Mouse (Mus musculus) thymus, postnatal 4 days (tissue): Measurements from ENCODE around the gene Rps18.
"Not testable (repeated sequence)": the region's sequence is repeated elsewhere in the genome, so short reads cannot be mapped to it uniquely, and the experiment has no call there.

ENCODE experiments used
- DNase-seq: peaks from one replicate; pipeline ENCODE4 v3.0.0; 2021

The Rps18 gene

DNA sequence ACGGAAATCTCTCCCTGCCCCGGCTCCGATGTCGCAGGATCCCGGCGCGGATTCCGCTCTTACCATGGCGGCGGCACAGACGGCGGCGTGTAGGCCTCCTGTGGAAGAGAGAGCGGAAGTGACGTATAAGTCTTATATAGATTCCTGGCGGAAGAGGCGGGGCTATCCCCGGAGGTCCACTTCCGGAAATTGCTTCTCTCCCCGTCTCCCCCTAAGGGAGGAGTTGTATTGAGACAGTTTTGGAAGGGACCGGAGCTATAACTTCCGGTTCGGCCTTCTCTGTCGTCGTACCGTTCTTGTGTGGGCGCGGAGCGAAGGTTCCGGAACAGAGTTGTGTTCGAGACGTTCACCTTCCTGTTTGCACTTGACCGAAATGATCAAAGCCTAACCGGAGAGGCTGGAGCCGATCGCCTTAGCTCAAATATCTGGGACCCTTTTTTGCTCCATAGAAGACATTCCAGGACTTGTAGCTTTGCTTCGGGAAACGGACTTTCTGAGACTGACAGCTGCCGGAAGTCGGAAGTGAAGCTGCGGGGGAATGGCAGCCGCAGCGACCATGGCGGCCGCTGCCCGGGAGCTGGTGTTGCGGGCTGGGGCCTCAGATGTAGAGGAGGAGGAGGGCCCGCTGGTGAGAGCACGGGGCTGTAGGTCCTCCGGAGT, at the start of gene Rps18, which contains the start of gene Vps52:
Rps18 (minus strand) TSS at position 447 of the 660 bp plus-strand sequence.
Vps52 (plus strand) TSS at position 258 of the 660 bp plus-strand sequence.
- peak; percentile 94 for DNase-seq

DNA sequence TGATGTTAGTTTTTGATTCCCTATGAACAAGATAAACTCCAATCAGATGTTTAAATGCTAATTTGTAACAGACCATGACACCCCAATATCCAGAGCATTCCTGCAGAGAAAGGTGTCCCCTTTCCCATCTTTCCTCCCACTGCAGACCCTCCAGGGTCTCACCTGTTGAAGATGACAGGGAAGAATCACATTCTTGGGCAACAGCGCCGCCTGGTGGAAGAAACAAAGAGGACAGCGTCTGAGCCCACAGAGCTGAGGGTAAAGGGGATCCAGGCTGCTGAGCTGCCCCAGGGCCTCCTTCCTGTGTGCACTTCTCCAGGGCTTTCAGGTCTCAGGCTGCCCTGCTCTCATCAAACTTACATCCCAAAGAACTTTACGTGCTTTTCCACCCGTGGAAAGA, 47.6 kb upstream of the Rps18 start:
- peak; percentile 81 for DNase-seq

DNA sequence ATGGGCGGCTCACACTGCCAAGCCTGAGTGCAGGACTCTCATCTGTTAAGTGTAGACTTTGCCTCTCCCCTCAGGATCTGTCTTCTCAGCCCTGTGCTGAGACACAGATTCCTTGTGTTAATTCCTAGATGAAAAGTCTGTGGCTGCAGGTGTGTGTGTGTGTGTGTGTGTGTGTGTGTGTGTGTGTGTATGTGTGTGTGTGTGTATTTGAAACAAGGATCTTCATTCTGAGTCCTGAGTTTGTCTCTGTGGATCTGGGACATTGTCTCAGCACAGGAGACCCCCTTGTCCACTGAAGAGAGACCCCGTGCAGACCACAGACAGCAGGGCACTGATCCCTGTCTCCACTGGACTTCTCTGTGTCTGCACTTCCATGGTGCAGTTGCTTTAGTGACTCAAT, 45.0 kb upstream of the Rps18 start:
- not testable (repeated sequence) for DNase-seq

DNA sequence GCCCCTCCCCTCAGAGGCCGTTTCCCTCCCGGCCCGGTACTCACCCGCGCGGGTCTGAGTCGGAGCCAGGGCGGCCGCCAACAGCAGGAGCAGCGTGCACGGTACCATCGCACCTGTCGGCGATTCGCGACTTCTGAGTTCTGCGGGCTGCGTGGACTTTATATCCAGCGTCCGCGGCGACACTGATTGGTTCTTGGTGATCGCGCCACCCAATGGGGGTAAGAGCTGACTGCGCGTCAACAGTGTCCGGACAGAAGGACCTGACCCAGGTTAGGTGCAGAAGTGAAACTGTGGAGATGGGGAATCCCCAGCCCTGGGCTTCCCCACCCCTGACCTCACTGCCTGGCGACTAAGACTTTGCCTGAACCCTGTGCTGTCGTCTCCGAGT, 44.3 kb upstream of the Rps18 start, which contains the start of gene H2-K1:
H2-K1 (minus strand) TSS at position 198 of the 388 bp plus-strand sequence.
- peak; percentile 80 for DNase-seq

DNA sequence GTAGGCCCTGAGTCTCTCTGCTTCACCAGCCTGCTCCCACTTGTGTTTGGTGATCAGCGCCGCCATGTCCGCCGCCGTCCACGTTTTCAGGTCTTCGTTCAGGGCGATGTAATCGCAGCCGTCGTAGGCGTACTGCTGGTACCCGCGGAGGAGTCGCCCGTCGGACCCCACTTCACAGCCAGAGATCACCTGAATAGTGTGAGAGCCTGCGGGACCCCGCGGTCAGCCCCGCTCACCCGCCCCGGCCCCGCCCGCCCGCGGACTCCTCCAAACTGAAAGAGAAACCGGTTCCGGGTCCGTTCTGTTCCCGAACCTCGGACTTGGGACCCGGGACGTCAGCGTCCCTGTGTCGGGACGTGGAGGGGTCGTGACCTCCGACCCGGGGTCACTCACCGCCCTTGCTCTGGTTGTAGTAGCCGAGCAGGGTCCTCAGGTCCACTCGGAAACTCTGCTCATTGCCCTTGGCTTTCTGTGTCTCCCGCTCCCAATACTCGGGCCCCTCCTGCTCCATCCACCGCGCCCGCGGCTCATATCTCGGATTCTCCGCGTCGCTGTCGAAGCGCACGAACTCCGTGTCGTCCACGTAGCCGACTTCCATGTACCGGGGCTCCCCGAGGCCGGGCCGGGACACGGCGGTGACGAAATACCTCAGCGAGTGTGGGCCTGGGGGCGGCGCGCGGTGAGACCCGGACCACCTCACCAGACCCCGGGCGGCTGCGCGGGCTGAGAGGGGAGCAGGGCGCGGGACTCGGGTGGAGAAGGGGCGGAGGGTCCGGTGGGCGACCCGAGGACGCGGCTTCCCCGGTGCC, 43.7 kb upstream of the Rps18 start:
- peak; percentile 54 for DNase-seq

DNA sequence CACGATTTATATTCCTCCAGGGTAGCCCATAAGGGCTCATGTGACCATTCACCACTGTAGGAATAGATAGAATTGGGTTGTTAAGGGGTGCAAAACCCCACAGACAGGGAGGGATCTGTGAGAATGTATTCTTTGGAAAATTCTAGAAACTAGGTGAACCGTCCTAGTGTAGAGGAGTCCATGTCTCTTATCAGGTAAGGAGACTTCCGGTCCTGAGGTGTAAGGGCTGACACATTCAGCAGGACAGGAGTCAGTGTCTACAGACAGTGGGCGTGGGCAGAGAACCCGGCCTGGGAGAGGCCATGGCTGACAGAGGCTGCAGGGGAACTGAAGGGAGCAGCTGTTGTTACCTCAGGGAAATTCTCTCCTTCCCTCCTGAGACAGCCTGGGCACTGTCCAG, 42.9 kb upstream of the Rps18 start:
- not testable (repeated sequence) for DNase-seq

DNA sequence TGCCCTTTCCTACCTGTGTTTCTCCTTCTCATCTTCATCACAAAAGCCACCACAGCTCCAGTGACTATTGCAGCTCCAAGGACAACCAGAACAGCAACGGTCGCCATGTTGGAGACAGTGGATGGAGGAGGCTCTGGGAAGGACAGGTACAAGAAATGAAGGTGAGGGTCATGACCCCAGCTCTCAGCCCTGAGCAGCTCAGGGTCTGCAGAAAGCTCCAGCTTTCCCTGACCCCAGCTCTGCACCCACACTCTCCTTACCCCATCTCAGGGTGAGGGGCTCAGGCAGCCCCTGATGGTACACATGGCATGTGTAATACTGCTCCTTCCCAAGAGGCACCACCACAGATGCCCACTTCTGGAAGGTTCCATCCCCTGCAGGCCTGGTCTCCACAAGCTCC, 41.2 kb upstream of the Rps18 start:
- not testable (repeated sequence) for DNase-seq

DNA sequence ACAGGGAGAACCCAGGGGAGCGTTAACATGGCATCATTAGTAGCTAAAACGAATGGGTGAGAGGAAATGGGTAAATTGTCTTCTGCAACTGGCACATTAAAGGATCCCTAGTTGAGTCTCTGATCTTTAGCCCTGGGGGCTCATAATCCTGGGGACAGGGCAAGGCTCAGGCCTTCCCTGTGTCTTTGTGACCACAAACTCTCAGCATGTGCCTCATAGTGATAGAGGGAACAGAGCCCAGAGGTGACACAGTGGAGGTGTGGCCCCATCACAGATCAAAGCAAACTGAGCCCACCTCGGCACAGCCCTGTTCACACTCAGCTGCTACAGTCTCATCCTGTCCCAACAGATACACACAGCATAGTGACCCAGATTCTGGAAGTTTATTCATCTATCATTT, 39.9 kb upstream of the Rps18 start:
- DNase-seq: no peak

DNA sequence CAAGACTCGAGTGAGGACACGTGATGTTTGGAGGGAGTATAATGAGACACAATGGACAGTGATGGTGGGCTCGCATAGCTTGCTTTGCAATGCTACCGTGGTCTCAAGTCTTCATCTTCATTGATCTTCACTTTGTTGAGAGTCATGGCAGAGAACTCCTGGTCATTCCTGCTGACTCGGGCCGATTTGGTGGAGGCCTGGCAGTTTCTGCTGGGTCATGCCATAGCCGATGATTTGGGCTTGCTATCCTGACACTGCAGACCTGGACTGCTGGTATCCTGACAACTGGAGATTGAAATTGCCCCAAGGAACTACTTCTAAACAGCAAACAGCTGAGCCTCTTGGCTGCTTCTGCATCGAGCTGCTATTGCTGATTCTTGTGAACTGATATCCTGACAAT, 39.2 kb upstream of the Rps18 start:
- DNase-seq: no peak

DNA sequence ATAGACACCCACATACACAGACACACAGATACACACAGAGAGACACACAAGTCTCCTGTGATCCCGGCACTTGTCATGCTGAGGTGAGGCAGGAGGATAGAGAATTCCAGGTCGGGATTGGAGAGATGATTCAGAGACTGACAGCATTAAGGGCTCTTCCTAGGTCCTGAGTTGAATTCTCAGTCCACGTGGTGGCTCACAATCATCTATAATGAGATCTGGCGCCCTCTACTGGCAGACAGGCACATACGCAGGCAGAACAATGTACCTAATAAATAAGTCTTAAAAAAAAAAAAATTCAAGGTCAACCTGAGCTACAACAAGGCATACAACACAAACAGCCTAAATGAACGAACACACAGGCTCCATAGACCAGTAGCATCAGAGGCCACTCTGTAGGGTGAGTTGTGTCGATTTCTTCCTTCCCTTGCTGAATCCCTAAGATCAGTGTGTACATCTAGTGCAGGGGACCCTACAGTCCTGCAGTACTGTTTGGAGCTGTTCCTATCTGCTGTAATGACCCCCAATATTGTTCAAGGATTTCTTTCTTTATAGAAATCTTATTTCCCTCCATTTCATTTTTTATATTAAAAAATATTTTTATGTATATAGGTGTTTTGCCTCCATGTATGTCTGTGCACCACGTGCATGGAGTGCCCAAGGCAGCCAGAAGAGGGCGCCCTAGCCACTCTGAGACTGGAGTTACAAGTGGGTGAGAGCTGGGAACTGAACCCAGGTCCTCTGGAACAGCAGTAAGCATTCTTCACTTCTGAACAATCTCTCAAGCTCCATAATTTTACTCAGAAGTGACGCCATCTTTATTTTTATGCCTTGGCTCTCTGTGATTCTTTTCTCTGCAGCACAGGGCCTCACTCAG, 36.2 kb upstream of the Rps18 start:
- peak; percentile 79 for DNase-seq

DNA sequence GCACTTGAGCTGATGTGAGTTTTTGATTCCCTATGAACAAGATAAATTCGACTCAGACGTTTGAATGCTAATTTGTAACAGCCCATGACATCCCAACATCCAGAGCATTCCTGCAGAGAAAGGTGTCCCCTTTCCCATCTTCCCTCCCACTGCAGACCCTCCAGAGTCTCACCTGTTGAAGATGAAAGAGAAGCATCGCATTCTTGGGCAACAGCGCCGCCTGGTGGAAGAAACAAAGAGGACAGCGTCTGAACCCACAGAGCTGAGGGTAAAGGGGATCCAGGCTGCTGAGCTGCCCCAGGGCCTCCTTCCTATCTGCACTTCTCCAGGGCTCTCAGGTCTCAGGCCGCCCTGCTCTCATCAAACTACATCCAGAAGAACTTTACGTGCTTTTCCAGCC, 26.3 kb upstream of the Rps18 start:
- DNase-seq: peak; percentile 89

DNA sequence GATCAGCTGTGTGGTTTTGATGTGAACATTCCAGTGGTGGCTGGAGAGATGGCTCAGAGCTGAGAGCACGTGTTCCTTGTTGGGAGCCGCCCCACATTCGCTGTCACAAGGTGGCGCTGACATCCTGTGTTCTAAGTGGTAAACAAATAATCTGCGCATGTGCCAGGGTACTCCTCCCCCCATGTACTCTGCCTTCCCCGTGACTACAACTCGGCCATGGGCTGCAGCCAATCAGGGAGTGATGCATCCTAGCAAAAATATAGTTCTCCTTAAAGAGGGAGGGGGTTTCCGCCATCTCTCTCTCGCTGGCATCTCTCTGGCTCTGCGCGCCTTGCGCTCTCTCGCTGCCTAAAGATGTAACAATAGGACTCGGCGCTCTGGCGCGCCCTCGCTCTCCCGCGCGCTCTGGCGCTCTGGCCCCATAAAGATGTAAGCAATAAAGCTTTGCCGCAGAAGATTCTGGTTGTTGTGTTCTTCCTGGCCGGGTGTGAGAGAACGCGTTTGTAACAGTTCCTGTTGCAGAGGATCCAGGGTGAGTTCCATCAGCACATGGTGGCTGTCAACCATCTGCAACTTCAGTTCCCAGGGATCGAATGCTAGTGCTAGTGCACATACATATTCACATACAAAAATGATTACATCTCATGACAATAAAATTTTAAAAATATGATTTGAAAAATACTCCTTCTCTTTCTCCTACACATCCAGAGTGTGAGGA, 25.6 kb upstream of the Rps18 start:
- DNase-seq: peak; percentile 90

DNA sequence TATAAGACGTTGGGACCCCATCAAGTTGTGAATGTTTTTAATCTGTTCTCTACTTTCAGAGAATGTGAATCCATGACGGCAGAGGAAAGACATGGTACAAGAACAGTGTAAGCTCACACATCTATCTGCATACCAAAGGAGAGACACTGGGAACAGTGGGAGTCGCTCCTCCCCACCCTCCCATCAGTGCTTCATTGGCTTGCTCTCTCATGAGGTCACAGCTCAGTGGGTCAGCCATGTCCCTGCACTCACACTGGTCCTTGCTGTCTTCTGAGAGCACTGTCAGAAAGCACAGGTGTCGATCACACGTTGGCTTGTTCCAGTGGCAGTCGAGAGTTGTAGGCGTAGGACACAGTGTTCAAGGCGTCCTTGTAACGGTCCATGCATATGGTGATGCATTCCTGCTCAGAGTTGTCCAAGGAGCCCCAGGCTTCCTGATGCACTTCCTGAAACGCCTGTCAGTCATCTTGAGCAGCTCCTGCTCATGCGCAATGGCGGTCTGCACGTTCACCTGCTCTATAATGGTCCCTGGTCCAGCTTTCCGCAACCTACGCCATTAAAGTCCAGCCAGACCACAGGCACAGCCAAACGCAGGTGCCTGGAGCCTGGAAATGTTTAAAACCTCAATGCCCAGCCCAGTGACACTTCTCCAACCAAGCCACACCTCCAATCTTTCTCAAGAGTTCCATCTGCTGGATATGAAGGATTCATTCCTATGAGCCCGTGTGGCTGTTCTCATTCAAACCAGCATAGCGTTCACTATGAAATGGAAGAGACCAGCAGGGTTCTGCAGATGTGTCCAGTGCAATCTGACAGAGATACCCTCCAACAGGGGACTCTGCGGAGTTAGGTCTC, 24.6 kb upstream of the Rps18 start:
- no peak for DNase-seq

DNA sequence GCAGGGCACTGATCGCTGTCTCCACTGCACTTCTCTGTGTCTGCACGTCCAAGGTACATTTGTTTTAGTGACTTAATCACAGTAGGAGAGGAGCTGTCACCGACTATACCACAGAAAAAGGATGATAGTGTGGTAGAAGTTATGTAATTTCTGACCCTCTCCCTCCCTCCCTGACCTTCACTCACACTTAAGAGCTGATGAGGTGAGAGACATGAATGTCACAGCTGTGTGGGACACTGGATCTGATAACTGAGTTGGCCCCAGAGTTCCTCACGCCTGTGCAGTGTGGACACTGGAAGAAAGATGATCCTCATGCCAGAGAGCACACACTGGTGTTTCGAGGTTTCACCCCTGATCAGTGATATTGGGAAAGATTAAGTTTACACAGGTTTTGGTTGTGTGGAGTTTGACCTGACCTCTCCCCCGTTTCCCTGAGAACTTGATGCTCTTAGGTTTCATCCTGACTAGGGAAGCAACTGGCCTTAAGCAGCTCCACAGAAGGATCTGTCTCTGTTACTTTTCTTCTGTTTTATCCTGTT, 23.8 kb upstream of the Rps18 start:
- no peak for DNase-seq

DNA sequence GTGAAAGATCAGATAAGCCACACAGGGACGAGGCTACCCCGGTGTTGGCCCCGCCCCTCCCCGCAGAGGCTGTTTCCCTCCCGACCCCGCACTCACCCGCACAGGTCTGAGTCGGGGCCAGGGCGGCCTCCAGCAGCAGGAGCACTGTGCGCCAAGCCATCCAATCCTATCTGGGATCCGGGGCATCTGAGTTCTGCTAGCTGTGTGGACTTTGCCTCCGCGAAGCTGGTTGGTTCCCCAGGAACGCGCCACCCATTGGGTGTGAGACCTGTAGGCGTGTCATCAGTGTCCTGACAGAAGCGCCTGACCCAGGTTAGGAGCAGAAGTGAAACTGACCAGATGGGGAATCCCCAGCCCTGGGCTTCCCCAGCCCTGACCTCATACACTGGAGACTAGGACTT, 22.8 kb upstream of the Rps18 start:
- DNase-seq: peak; percentile 62

DNA sequence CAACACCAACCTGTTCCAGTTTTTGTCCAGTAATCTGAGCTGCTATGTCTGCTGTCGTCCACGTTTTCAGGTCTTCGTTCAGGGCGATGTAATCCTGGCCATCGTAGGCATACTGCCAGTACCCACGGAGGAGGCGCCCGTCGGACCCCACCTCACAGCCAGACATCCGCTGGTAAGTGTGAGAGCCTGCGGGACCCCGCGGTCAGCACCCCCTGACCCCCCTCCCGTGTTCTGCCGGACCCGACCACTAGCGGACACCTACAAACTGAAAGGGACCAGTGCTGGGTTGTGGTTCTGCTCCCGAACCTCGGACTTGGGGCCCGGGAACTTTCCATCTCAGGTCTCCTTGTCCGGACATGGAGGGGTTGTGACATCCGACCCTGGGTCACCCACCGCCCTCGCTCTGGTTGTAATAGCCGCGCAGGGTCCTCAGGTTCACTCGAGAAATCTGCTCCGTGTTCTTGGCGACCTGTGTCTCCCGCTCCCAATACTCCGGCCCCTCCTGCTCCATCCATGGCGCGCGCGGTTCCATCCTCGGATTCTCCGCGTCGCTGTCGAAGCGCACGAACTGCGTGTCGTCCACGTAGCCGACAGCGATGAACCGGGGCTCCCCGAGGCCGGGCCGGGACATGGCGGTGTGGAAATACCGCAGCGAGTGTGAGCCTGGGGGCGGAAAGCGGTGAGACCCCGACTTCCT, 22.2 kb upstream of the Rps18 start:
- DNase-seq: peak; percentile 20

DNA sequence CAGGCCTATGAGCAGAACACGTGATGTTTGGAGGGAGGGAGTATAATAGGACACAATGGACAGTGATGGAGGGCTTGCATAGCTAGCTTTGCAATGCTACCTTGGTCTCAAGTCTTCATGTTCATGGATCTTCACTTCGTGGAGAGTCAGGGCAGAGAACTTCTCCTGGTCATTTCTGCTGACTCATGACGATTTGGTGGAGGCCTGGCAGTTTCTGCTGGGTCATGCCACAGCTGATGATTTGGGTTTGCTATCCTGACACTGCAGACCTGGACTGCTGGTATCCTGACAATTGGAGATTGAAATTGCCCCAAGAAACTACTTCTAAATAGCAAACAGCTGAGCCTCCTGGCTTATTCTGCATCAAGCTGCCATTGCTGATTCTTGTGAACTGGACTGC, 17.8 kb upstream of the Rps18 start:
- no peak for DNase-seq

DNA sequence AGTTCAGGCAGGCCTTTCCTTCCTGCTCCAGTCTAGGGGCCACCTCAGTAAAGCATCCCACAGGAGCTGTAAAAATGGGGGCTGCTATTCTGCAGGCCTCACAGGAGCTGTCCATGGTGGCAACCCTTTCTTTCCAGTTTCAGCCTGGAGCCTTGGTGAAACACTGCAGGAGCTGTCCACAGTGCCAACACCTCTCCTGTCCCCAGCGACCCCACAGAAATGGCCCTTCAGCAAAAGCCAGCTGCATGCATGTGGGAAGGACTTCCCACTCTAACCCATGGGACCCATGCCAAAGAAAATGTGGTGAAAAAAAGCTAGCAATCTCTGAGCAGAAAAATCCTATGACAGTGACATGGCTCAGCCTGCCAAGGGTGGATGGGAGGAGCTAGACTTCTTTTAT, 16.9 kb upstream of the Rps18 start:
- DNase-seq: peak; percentile 61

DNA sequence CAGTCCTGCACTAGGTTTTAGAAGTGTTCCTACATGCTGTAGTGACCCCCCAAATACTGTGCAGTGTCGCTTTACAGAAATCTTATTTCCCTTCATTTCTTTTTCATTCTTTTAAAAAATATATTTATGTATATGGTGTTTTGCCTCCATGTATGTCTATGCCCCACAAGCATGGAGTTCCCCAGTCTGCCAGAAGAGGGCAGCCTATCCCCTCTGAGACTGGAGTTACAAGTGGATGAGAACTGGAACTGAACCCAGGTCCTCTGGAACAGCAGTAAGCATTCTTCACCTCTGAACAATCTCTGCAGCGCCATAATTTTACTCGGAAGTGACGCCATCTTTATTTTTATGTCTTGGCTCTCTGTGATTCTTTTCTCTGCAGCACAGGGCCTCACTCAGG, 13.6 kb upstream of the Rps18 start:
- DNase-seq: peak; percentile 64

DNA sequence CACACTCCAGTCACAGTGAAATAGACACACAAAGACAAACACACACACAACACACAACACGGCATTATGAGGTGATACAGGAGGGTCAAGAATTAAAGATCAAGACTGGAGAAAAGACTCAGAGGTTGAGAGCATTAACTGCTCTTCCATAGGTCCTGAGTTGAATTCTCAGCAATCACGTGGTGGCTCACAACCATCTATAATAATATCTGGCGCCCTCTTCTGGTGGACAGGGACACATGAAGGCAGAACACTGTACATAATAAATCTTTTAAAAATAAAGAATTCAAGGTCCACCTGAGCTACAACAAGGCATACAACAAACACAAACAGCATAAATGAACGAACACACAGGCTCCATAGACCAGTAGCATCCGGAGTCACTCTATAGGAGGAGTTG, 13.1 kb upstream of the Rps18 start:
- DNase-seq: peak; percentile 57

DNA sequence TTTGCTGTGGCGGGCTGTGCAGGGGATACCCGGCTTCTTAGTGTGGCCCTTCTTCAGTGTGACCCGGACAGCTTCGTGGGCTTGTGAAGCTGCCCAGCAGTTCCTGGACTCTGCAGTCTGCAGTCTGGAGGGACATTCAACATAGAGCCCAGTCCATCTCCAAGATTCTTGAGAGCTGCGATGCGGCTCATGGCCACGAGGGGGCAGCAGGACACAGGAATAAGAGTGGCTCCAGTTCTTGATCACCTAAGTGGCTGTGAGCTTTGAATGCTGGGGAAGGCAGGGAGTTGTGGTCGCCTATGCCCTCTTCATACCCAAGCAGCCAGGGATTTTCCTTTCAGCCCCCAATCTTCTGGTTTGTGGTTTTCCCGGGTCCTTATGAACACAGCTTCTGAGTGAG, 12.7 kb upstream of the Rps18 start:
- peak; percentile 82 for DNase-seq
